In the genomic region with DNA sequence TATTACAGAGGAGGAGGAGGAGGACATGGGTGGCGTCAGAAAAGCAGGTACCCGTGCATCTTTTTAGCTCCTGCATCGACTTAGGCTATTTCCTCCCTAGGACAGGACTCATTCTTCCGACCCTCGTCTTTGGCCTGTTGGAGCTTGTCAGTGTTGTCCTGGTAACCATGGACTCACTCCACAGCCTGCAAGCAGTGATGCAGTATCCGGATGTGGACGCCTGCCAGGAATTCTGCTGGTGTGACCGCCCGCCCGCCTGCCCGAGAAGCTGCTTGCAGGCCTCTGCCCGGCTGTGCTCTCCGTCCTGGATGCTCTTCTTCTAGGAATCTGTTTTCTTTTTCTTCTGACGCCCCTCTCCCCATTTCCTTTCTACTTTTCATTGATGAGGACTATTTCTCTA, we compare ENCODE assay signal across 9 mouse cellular contexts. TPM values are rescaled to one million over a fixed set of nuclear protein-coding genes. Genes with fewer than 3 reads are reported as not detected.
A peak's percentile ranks its signal among the peaks of the same experiment; 100 is the strongest.
DNase-seq lines count a peak whose midpoint lies in the region; ATAC-seq lines count a peak whose summit lies in the region.
"Had no signal": no experiment of that assay in that cellular context is flagged by ENCODE, and none has a peak within 500 bp of the region (broad histone marks: within the 10 kb centered on the region; RNA-seq: fewer than 3 reads in every experiment).

No protein-coding gene starts in this region.

- DNase-seq in forebrain, embryonic 11.5 days (ENCODE audit: low spot score), result peak; percentile 55
- DNase-seq in forebrain, embryonic 10.5 days (ENCODE audit: extremely low spot score, low spot score), result no peak
- peak; percentile 65 for DNase-seq in adrenal gland, postnatal 10 days
- DNase-seq in left cerebral cortex, postnatal 14 days (ENCODE audit: low spot score in 2 of 2), result peak; percentile 83 to 92
- DNase-seq in right cerebral cortex, postnatal 10 days (ENCODE audit: low spot score in 2 of 2), result peak; percentile 93
- no peak for DNase-seq in T-cell, adult 2 months (ENCODE audit: low spot score)

- no peak overlapping the region for H3K4me3 ChIP-seq in forebrain, embryonic 11.5 days (ENCODE audit: low read depth, low read length)
- no peak overlapping the region for H3K4me3 ChIP-seq in forebrain, embryonic 10.5 days
- no peak overlapping the region for H3K4me3 ChIP-seq in forebrain, embryonic 16.5 days (replicated peaks; ENCODE audit: low read length)
- H3K4me3 ChIP-seq in hindbrain, embryonic 16.5 days (ENCODE audit: low read length), result no peak overlapping the region
- H3K4me3 ChIP-seq: limb, embryonic 12.5 days had no signal

- no peak for ATAC-seq in forebrain, embryonic 11.5 days (replicated peaks; ENCODE audit: low FRiP score)
- peak; percentile 95 for ATAC-seq in forebrain, embryonic 16.5 days
- peak; percentile 96 for ATAC-seq in hindbrain, embryonic 16.5 days

- no peaks in the 10 kb centered on the region; the same call in 1 of the 2 replicates for H3K36me3 ChIP-seq in forebrain, embryonic 11.5 days (ENCODE audit: control insufficient read depth, insufficient read depth, low read length)
- H3K36me3 ChIP-seq in forebrain, embryonic 10.5 days (replicated peaks), result peaks cover 90% of the 10 kb centered on the region
- peaks cover 37% of the 10 kb centered on the region for H3K36me3 ChIP-seq in forebrain, embryonic 16.5 days (ENCODE audit: control insufficient read depth, insufficient read depth)
- H3K36me3 ChIP-seq in hindbrain, embryonic 16.5 days (ENCODE audit: control insufficient read depth, insufficient read depth, low read length), result peaks cover 31% of the 10 kb centered on the region

- no peak overlapping the region for H3K27ac ChIP-seq in forebrain, embryonic 11.5 days (ENCODE audit: low read depth, low read length)
- no peak overlapping the region for H3K27ac ChIP-seq in forebrain, embryonic 10.5 days
- H3K27ac ChIP-seq in forebrain, embryonic 16.5 days (ENCODE audit: low read length), result no peak overlapping the region; the same call in 1 of the 2 replicates
- H3K27ac ChIP-seq in hindbrain, embryonic 16.5 days (ENCODE audit: low read depth, low read length), result no peak overlapping the region
- H3K27ac ChIP-seq: limb, embryonic 12.5 days had no signal

- intact Hi-C loops in left cerebral cortex, postnatal 14 days (cut with DNase I), result no loop called here

- no peaks in the 10 kb centered on the region for H3K9me3 ChIP-seq in forebrain, embryonic 11.5 days (ENCODE audit: control insufficient read depth, low read length)
- H3K9me3 ChIP-seq in forebrain, embryonic 10.5 days, result no peaks in the 10 kb centered on the region
- H3K9me3 ChIP-seq in forebrain, embryonic 16.5 days (ENCODE audit: control insufficient read depth, low read length), result no peaks in the 10 kb centered on the region
- no peaks in the 10 kb centered on the region for H3K9me3 ChIP-seq in hindbrain, embryonic 16.5 days (ENCODE audit: control insufficient read depth, low read length)
- H3K9me3 ChIP-seq: limb, embryonic 12.5 days had no signal

- H3K9ac ChIP-seq in forebrain, embryonic 11.5 days (ENCODE audit: low read length), result no peak overlapping the region
- H3K9ac ChIP-seq in forebrain, embryonic 16.5 days (replicated peaks; ENCODE audit: low read depth, low read length), result no peak overlapping the region
- no peak overlapping the region for H3K9ac ChIP-seq in hindbrain, embryonic 16.5 days (ENCODE audit: low read depth, low read length)
- H3K9ac ChIP-seq: limb, embryonic 12.5 days had no signal

- H3K27me3 ChIP-seq in forebrain, embryonic 11.5 days (ENCODE audit: control insufficient read depth, insufficient read depth, low read length), result no peaks in the 10 kb centered on the region
- no peaks in the 10 kb centered on the region for H3K27me3 ChIP-seq in forebrain, embryonic 10.5 days (ENCODE audit: poor library complexity, severe bottlenecking)
- H3K27me3 ChIP-seq in forebrain, embryonic 16.5 days (replicated peaks; ENCODE audit: control insufficient read depth, insufficient read depth, low read length), result no peaks in the 10 kb centered on the region
- no peaks in the 10 kb centered on the region for H3K27me3 ChIP-seq in hindbrain, embryonic 16.5 days (replicated peaks; ENCODE audit: control insufficient read depth, insufficient read depth, low read length)
- H3K27me3 ChIP-seq: limb, embryonic 12.5 days had no signal

- H3K4me1 ChIP-seq in forebrain, embryonic 11.5 days (replicated peaks; ENCODE audit: control insufficient read depth, insufficient read depth, low read length), result no peaks in the 10 kb centered on the region
- no peaks in the 10 kb centered on the region for H3K4me1 ChIP-seq in forebrain, embryonic 10.5 days
- peaks cover 6% of the 10 kb centered on the region for H3K4me1 ChIP-seq in forebrain, embryonic 16.5 days (replicated peaks; ENCODE audit: control insufficient read depth, insufficient read depth, low read length)
- H3K4me1 ChIP-seq in hindbrain, embryonic 16.5 days (ENCODE audit: control insufficient read depth, insufficient read depth, low read depth, low read length), result no peaks in the 10 kb centered on the region; the same call in none of the 2 replicates
- H3K4me1 ChIP-seq: limb, embryonic 12.5 days had no signal

- 86% methylated on average over 14 of the region's 14 CpGs for WGBS in forebrain, embryonic 11.5 days
- 91% methylated on average over 14 of the region's 14 CpGs for WGBS in forebrain, embryonic 10.5 days
- WGBS in forebrain, embryonic 16.5 days, result 36% methylated on average over 14 of the region's 14 CpGs
- 49% methylated on average over 14 of the region's 14 CpGs for WGBS in hindbrain, embryonic 16.5 days

- H3K4me2 ChIP-seq in forebrain, embryonic 11.5 days (ENCODE audit: low read depth, low read length, severe bottlenecking), result no peak overlapping the region
- no peak overlapping the region for H3K4me2 ChIP-seq in forebrain, embryonic 16.5 days (ENCODE audit: low read length)
- no peak overlapping the region for H3K4me2 ChIP-seq in hindbrain, embryonic 16.5 days (ENCODE audit: low read length)
- H3K4me2 ChIP-seq: limb, embryonic 12.5 days had no signal

RNA-seq across cellular contexts. Expression of gene Syt16, which starts 14.9 kb away (rescaled TPM):
- 4.8 and 4.9 TPM in 2 replicates for polyA plus RNA-seq in forebrain, embryonic 11.5 days (2014; fragmentation: Nextera tagmentation; extraction: Ambion mirVana)
- polyA plus RNA-seq in forebrain, embryonic 10.5 days (2016; fragmentation: Nextera tagmentation; extraction: Ambion mirVana), result 1.5 and 1.8 TPM in 2 replicates
- total RNA-seq in adrenal gland, postnatal 10 days (2021), result 1 to 10 TPM in 1 of 2 experiments, under 1 TPM in 1; 0.93 to 1.7 TPM
- 80.6 and 81.0 TPM in 2 replicates for polyA plus RNA-seq in forebrain, embryonic 16.5 days (2015; fragmentation: Nextera tagmentation; extraction: Ambion mirVana)
- polyA plus RNA-seq in hindbrain, embryonic 16.5 days (2015; fragmentation: Nextera tagmentation; extraction: Ambion mirVana), result 76.1 and 81.6 TPM in 2 replicates
- total RNA-seq in left cerebral cortex, postnatal 14 days (2021), result 100 to 1,000 TPM; 106 to 114 TPM

RNA-seq across cellular contexts. Expression of gene Snapc1, which starts 18.3 kb away (rescaled TPM):
- polyA plus RNA-seq in forebrain, embryonic 11.5 days (2014; fragmentation: Nextera tagmentation; extraction: Ambion mirVana), result 25.4 and 27.9 TPM in 2 replicates
- polyA plus RNA-seq in forebrain, embryonic 10.5 days (2016; fragmentation: Nextera tagmentation; extraction: Ambion mirVana), result 23.3 and 23.9 TPM in 2 replicates
- total RNA-seq in adrenal gland, postnatal 10 days (2021), result 10 to 100 TPM; 12.4 to 13.0 TPM
- 42.4 and 43.9 TPM in 2 replicates for polyA plus RNA-seq in forebrain, embryonic 16.5 days (2015; fragmentation: Nextera tagmentation; extraction: Ambion mirVana)
- polyA plus RNA-seq in hindbrain, embryonic 16.5 days (2015; fragmentation: Nextera tagmentation; extraction: Ambion mirVana), result 36.7 and 38.2 TPM in 2 replicates
- total RNA-seq in left cerebral cortex, postnatal 14 days (2021), result 10 to 100 TPM; 36.7 to 42.4 TPM

RNA-seq across cellular contexts. Expression of gene Gm49321, which starts 45.1 kb away (rescaled TPM):
- 15.3 and 19.5 TPM in 2 replicates for polyA plus RNA-seq in forebrain, embryonic 11.5 days (2014; fragmentation: Nextera tagmentation; extraction: Ambion mirVana)
- 14.0 and 16.6 TPM in 2 replicates for polyA plus RNA-seq in forebrain, embryonic 10.5 days (2016; fragmentation: Nextera tagmentation; extraction: Ambion mirVana)
- 1 to 10 TPM; 3.3 to 7.9 TPM for total RNA-seq in adrenal gland, postnatal 10 days (2021)
- polyA plus RNA-seq in forebrain, embryonic 16.5 days (2015; fragmentation: Nextera tagmentation; extraction: Ambion mirVana), result 24.9 and 25.9 TPM in 2 replicates
- polyA plus RNA-seq in hindbrain, embryonic 16.5 days (2015; fragmentation: Nextera tagmentation; extraction: Ambion mirVana), result 18.0 and 22.1 TPM in 2 replicates
- 10 to 100 TPM; 12.6 to 17.3 TPM for total RNA-seq in left cerebral cortex, postnatal 14 days (2021)

Comparison
In these comparisons a context has a peak if more than half of its experiments do, and no peak if none do; other contexts are left out.
1. DNase-seq: peak in forebrain, embryonic 11.5 days (single experiment), adrenal gland, postnatal 10 days (single experiment), left cerebral cortex, postnatal 14 days (2 of 2) and right cerebral cortex, postnatal 10 days (2 of 2); none in forebrain, embryonic 10.5 days (single experiment) and T-cell, adult 2 months (single experiment).
2. RNA of gene Syt16, which starts 14.9 kb away (polyA plus RNA-seq): 80.6 to 81.0 TPM in forebrain, embryonic 16.5 days and 76.1 to 81.6 TPM in hindbrain, embryonic 16.5 days; 4.8 to 4.9 TPM in forebrain, embryonic 11.5 days and 1.5 to 1.8 TPM in forebrain, embryonic 10.5 days; every median in the first group is over 10 times any median in the second.